Mouse (Mus musculus) liver, postnatal 0 days (tissue): ENCODE measurements at regions not wholly inside any gene's neighbourhood (a gene's known extent, or its start where the extent isn't known, plus 50 kb on each side); places are given as distances from the start of the nearest gene placed in this dataset.

ENCODE experiments used
- CTCF ChIP-seq: sonication (generic); IDR thresholded peaks from 2 replicates; pipeline ENCODE4 v1.5.1; 2016; ENCODE audit warnings: antibody characterized with exemption, low read depth
- EP300 ChIP-seq: IDR thresholded peaks from 2 replicates; pipeline ENCODE4 v1.6.1; 2016; ENCODE audit warnings: antibody characterized with exemption, low read depth, mild to moderate bottlenecking

DNA sequence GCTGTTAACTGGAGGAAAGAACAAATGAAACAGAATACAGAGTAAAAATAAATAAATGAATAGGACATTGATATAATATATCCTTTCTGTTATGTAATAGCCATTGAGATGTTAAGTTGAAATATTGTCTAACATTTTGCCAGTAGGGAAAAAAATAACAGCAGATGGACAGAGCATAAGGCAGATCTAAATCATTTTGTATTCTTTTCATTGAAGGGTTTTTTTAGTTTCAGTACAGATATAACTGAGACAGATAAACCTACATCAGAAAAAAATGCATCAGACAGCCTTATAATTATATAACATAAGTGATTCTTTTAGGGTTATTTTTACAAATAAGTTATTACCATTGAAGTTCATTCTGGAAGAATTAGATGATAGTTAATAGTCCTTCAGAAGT lies 97.8 kb upstream of the Smc2 start:
- TF ChIP-seq CTCF (no peak), EP300 (no peak)
